Mouse (Mus musculus) NIH3T3 (cell line): ENCODE measurements around the gene Sf3b6.

Source experiments
- DNase-seq: peaks from one replicate; pipeline ENCODE4 v3.0.0-alpha.2; 2012; ENCODE audit warnings: low read depth

Sf3b6 gene

DNA sequence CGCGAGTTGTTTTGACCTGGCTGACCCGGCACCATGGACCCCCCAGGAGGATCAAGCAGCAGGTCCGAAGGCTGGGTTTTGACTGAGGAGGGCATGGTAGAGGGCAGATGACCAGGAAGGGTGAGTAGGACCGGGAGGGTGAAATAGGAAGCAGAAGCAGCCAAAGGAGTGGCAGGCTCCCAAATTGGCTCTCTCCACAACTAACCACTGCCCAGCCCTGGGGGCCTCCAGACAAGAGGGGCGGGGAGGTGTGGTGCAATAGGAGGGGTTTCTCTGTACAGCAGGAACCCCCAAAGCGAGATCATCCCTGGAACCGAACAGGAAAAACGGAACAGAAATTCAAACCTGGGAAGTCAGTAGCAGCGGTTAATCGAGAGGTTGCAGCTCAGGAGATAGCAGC, 23.4 kb downstream of the Sf3b6 start:
- peak; percentile 37 for DNase-seq

DNA sequence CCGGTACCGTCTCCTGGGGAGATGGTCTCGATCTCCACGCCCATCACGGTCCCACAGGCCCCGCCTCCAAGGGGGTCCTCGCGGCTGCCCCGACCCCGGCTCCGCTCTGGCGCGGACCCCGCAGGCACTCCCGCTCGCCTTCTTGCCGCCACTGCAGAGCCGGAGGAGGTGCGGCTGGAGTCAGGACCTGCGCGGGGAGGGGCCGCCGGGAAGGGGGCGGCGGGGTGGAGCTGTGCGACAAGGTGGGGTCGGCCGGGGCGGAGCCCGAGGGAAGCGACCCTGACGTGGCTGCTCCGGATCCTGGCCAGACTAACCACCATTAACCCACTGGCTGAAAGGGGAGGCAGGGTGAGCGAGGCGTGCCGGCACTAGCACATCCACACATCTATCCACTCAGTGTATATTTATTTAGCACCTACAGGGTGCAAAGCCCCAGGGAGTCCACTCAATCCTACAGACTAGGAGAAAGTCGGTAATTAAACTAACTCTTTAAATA, 24.1 kb downstream of the Sf3b6 start, which contains the start of gene Fkbp1b:
TSS of gene Fkbp1b (minus strand) at position 200 of the 496 bp plus-strand sequence.
- peak; percentile 52 for DNase-seq

DNA sequence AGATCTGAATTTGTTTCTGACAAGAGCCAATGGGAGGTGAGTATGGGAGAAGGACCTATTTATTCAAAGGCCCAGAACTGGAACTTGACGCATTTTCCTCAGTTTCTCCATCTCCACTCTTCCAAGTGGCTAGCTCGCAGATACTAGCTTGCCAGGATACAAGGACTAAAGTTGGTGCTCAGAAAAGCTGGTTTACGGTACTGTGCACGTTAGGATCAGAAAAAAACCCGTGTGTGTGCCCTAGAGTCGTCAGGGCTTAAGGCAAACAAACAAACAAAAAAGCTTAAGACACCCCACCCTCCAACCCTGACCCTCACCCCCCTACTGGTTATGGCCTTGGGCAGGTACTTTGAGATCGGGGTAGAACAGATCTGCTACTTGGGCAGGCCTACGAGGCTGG, 25.1 kb downstream of the Sf3b6 start:
- no peak for DNase-seq

DNA sequence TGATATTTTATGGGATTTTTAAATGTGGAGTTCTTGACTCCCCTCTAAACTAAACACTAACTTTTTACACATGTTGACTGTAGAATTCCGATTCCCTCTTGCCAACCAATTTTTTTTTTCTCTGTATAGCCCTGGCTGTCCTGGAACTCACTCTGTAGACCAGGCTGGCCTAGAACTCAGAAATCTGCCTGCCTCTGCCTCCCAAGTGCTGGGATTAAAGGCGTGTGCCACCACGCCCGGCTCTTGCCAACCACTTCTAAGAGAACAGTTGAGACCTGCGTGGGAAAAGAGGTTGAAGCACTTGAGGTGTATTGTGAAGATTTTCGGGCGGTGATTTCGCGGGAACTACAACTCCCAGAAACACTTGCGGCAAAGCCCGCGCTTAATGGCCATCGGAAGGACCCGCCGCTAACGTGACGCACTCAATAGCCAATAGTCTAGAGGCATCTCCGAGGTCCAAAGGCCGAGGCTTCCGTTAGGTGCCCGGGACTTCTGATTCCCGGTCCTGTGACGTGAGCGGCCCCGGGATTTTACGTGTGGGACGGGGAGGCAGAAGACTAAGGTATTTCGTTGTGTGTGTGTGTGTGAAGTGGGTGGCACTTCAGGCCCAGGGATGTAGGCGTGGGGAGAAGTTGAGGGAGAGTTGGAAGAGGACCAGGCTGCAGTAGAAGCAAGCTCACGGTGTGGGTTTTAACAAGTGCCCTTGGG, 25.7 kb downstream of the Sf3b6 start, which contains the start of gene Wdcp:
TSS of gene Wdcp (plus strand) at position 414 of the 708 bp plus-strand sequence.
- DNase-seq = peak; percentile 92

DNA sequence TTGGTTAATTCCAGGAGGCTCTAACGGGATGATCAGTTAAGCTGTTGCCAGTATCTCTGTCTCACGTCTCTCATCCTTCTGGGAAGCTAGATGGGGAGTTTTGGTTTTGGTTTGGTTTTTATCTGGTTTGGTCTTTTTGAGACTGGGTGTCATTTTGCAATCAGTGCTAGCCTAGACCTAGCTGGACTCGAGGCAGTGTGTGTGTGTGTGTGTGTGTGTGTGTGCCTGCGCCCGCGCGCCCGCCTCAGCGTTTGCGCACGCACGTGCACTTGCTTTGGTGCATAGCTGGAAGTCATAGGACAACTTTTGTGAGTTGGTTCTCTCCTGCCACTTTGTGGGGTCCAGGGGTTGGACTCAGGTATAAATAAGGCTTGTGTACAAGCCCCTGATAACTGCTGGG, 26.4 kb downstream of the Sf3b6 start:
- DNase-seq = peak; percentile 73

DNA sequence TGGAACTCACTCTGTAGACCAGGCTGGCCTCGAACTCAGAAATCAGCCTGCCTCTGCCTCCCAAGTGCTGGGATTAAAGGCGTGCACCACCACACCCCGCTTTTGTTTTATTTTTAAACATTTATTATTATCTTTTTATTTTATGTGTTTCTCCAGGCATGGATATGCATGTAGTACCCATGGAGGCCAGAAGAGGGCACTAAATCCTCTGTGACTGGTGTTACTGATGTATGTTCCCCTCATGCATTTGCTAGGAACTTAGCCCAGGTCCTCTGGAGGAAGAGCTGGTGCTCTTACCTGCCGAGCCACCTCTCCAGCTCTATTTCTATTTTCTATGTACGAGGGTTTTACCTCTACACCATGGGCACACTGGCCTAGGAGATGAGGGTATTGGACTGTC, 38.8 kb downstream of the Sf3b6 start:
- DNase-seq = peak; percentile 38

DNA sequence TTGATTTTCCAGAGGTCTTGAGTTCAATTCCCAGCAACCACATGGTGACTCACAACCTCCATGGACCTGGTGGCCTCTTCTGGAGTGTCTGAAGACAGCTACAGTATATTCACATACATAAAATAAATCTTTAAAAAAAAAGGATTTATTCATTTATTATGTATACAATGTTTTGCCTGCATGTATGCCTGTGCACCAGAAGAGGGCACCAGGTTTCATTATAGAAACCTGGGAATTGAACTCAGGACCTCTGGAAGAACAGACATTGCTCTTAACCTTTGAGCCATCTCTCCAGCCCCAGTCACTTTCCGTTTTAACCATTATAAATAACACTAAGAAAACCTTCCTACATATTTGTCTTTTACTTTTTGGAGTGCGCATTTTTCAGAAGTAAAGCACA, 39.5 kb downstream of the Sf3b6 start:
- no peak for DNase-seq

DNA sequence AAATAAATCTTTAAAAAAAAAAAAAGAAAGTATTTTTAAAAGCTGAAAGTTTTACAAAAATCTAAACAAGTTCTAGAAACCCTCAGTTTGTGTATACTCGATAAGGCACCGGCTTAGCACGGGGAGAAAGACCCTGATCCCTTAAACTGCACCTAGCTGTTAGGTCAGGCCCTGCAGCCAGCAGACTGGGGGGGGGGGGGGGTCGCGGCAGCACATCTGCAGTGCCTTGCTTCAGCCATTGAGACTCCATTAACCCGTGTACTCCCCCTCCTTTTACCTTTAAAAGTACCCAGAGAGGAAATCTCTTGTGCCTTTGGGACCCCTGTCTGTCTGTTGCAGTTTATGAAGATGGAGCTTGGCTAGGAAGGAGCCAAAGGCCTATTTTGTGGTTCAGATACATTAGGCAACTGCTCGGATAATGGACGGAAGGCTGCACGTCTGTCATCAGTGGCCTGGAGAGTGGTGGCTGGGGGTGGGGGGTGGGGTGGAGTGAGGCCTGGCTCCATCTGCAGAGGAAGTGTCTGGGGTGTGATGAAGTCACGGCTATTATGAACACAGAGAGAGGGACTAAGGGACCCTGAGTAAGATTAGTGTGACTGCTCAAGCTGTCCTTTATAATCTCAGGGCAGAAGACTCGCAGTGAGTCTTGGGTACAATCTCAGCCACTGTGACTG, 42.0 kb downstream of the Sf3b6 start:
- no peak for DNase-seq

DNA sequence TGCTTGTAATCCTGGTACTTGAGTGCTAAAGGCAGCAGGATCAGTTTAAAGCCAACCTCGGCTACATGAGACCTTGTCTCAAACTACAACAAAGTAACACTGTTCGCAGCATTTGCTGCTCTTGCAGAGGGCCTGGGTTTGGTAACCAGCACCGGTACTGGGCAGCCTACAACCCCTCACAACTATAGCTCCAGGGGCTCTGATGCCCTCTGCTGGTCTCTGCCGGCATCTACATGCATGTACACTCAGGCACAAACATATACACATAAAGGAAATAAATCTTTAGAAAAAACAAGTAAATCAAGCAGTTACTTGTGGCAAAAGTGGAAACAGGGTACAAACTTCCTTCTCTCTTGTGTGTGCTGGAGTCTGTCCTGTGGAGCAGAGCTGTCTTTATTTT, 45.3 kb downstream of the Sf3b6 start:
- no peak for DNase-seq

DNA sequence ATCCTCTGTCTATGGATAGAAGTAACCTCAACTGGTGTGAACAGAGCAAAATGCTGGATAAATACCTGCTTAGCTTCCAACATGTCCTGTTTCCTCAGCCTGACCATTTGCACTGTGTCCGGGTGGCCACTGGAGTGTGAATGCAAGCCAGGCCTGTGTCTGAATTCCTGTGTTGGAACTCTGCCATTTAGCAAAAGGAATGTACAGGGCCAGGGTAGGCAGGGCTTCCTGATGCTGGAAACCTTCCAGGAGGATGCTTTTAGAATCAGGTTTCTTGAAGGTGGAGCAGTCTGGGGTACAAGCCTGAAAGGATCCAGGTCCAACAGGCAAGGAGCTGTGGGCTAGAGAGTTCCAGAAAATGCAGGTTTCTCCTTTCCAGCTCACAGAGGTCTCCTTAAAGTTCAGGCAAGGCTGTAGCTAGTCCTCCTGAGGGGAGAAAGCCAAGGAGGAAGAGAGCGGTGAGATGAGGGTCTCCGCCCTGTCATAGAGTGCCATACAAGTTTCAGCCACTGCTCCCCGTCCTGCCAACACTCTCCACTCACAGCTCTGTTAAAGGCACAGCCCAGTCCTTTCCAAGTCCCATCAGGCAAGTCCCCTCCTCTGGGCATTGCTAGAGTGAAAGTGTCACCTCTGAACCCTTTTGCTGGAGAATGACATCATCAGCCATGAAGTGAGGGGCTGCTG, 46.5 kb downstream of the Sf3b6 start:
- peak; percentile 69 for DNase-seq

DNA sequence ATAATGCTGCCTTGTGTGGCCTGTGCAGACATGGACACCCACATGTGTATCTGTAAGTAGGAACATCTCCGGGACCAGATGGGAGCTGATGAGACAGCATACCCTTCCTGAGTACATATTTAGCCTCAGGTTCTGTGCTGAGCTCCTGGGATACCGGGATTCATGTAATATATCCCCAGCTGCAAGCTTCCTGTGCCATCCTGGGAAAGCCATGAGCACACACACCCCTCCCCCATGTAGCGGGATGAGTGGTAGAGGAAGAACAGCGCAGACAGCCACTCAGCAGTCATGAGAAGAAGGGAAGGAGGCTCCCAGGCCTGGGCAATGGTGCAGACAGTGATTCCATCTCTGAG, 47.0 kb downstream of the Sf3b6 start:
- DNase-seq = no peak

DNA sequence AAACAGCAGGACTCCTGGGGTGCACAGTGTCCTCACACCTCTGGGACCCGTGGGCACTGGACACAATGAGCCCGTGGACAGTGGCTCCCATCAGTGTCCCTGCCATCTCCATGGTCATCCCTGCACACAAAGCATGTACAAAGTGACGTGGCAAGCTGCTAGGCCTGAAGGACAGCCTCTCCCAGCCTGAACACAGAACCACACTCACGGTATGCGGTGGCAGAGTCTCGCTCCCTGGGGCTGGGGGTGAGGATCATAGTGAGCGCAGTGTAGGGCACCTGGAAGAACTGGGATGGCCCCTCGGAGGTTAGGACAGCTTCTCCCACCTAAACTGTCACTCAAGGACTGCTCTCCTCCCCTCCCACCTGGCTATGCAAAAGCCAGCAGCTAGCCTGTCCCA, 51.6 kb downstream of the Sf3b6 start:
- DNase-seq = no peak

DNA sequence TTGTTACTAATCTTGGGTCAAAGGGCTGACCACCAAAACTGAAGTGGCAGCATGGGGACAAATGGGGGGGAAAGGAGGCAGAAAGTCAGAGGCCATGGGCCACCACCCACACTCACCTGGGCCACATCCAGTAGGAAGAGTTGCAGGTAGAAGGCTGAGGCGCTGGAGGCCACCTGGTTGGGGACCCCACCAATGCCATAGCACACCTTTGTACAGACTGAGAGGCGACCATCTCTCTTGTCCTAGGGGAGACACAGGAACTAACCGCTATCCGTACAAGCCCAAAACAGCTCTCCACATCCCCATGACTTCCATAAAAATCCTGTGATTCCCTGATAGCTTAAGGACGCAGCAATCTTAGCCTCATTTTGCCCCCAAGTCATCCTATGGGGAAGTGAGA, 53.9 kb downstream of the Sf3b6 start:
- no peak for DNase-seq

DNA sequence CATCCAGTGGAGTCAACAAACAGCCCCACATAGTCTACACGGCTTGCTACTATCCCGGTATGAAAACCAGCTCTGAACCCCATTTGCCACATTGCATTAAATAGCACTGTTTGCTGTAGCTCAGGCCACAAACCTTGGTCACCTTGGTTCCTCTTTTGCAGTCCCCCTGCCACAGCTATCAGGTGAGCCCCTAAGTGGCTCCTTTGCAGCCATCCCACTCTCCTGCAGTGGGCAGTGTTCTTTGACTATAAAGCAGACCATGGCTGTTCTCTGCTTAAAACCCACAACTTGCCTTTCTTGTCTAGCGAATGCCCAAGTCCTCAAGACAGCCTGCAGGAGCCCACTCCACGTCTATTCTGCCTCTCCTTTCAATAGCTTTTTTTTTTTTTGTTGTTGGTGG, 54.9 kb downstream of the Sf3b6 start:
- no peak for DNase-seq

DNA sequence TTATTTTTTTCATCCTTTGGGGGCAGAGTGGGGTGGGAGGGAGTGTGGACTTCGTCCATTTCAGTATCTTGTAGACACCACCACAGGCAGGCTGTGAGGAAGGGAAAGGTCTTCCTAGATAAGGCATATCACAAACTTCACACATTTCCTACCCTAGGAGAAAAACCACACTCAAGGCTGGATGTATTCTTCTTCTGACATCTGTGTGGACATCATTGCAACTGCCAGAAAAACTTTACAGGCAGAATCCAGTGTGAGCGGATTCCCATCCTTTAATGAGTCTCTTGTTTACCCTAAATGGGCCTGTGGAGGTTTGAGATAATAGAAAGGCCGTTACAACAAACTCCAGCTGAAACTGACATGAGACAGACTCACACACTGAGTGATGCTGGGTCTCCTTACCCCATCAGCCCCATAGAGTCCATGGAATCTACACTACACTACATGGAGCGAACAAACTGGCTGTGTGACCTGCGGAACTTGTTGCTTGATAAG, 55.7 kb downstream of the Sf3b6 start:
- no peak for DNase-seq

DNA sequence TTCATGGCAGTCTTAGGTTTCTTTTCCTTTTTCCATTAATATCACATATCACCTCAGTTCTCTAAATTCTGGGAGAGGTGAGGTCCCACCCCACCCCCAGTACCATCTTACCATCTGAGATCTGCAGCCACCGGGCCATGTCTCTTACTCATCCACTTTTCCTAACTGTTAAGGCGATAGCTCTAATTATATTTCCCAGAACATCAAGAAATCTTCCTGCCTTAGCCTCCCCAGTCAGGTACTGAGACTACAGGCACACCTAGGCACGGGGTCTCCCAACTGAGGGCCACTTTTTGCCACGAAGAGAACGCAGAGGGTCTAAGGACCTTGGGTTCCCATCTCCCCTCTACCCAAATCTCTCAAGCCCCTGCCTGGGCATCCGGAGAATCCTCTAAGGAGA, 56.2 kb downstream of the Sf3b6 start:
- DNase-seq = no peak

DNA sequence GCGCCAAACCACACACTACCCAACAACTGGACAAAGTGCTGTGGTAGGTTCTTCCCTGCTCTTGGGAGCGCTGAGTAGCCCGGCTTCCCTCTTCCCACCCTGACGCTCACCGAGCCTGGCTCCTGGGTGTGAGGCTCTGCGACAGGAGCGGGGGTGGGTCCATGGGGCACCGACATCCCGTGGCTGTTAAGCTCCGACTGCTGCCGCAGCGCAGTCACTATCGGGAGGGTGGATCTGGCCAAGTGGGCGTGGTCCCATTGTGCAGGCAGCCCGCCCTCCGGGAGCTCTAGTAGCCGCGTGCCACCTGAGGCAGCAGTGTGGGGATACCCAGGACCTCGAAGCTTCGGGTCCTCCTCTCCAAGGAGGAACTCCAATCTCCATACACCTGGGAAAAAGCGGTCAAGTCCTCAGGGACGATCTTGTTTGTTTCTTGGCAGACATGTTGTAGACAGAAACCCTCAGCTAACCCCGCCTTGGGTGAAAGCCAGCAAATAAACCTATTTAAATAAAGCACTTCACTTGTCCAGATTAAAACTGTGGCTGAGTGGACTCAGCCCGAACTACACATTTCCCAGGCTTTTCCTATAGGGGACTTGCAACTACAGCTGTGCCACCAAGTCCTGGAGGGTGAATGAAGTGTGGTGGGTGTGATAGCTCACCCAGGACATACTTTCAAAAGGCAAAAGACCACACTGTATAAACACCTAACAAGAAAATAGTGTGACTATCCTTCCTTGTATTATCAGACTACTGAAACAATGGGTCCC, 57.0 kb downstream of the Sf3b6 start, which contains the start of gene Mfsd2b:
TSS of gene Mfsd2b (minus strand) at position 199 of the 767 bp plus-strand sequence.
- DNase-seq = peak; percentile 63

DNA sequence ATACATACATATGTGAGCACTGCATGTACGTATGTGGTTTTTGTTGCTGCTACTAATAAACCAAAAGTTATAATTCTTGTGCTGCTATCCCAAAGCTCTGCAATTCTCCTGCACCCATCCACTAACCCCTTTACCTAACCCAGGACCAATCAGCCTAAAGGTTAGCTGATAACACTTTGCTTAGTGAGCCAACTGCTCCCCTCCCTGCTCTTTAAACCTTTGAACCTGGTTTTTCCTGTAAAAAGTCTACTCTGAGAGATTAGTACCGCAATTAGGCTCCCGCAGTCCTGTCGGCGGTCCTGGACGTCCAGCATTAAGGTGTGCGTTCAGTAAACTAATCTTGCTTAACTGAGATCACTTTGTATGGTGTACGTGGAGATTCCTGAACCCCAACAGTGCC, 58.3 kb downstream of the Sf3b6 start:
- DNase-seq = no peak
